8 mouse cellular contexts compared by ENCODE assay signal in genomic region chr11:95000548-95000947, GRCm38 (mm10). TPM values are rescaled to one million over a fixed set of nuclear protein-coding genes. Genes with fewer than 3 reads are reported as not detected.
DNase-seq lines count a peak whose midpoint lies in the region; ATAC-seq and TF ChIP-seq lines count a peak whose summit lies in the region.

No protein-coding gene starts in this region.

- peak overlapping the region; percentile 47 for H3K9ac ChIP-seq in limb, embryonic 11.5 days (ENCODE audit: low read length)
- H3K9ac ChIP-seq in midbrain, embryonic 11.5 days (ENCODE audit: low read length): no peak overlapping the region

- 0 out of 2 replicates have a peak overlapping the region, but pooled peaks have one; percentile 30 for H3K27ac ChIP-seq in cortical plate, adult 2 months (ENCODE audit: insufficient read depth, low read length)
- H3K27ac ChIP-seq in limb, embryonic 11.5 days (replicated peaks; ENCODE audit: low read depth, low read length): peak overlapping the region; percentile 5; the same call in 1 of the 2 replicates
- H3K27ac ChIP-seq in midbrain, embryonic 11.5 days (ENCODE audit: low read depth, low read length): peak overlapping the region; percentile 50

- TF ChIP-seq POLR2A in cortical plate, adult 2 months (IDR thresholded peaks at IDR 0.05; ENCODE audit: extremely low read depth, insufficient read depth, low read length): no peak

- peak; percentile 49 to 50 for ATAC-seq in hematopoietic stem cell, adult 5-6 weeks (replicated peaks in 1 of 2; ENCODE audit: insufficient read depth in 1 of 2, low FRiP score in 2 of 2, low TSS enrichment in 1 of 2, low read depth in 1 of 2, poor library complexity in 2 of 2, severe bottlenecking in 2 of 2)
- ATAC-seq in limb, embryonic 11.5 days (ENCODE audit: insufficient number of reproducible peaks, low FRiP score, low TSS enrichment, low read depth): no peak
- ATAC-seq in midbrain, embryonic 11.5 days (ENCODE audit: low FRiP score): no peak

- peak; percentile 48 for DNase-seq in gastrocnemius, postnatal 14 days
- DNase-seq in gastrocnemius, adult 18-20 months (ENCODE audit: low spot score): no peak
- no peak for DNase-seq in limb, embryonic 11.5 days (ENCODE audit: low spot score)
- DNase-seq in midbrain, embryonic 11.5 days (ENCODE audit: low spot score, missing footprints): no peak
- no peak for DNase-seq in yolk sac, embryonic 10.5 days (ENCODE audit: low spot score)
- DNase-seq in layer of hippocampus, postnatal 25 days (ENCODE audit: extremely low spot score in 1 of 2, low spot score in 1 of 2): no peak

- TF ChIP-seq CTCF in cortical plate, adult 2 months (IDR thresholded peaks at IDR 0.05; ENCODE audit: extremely low read depth, insufficient read depth, low read length): no peak

- no peaks in the 10 kb centered on the region for H3K9me3 ChIP-seq in limb, embryonic 11.5 days (ENCODE audit: control insufficient read depth, low read length)
- no peaks in the 10 kb centered on the region for H3K9me3 ChIP-seq in midbrain, embryonic 11.5 days (ENCODE audit: control insufficient read depth, low read length)

- no peaks in the 10 kb centered on the region for H3K27me3 ChIP-seq in limb, embryonic 11.5 days (ENCODE audit: control insufficient read depth, insufficient read depth, low read length)
- no peaks in the 10 kb centered on the region for H3K27me3 ChIP-seq in midbrain, embryonic 11.5 days (ENCODE audit: control insufficient read depth, insufficient read depth, low read length)

- H3K4me1 ChIP-seq in cortical plate, adult 2 months (ENCODE audit: control insufficient read depth, insufficient read depth, low read length): peaks cover 10% of the 10 kb centered on the region
- H3K4me1 ChIP-seq in limb, embryonic 11.5 days (ENCODE audit: control insufficient read depth, insufficient read depth, low read length): peaks cover 9% of the 10 kb centered on the region
- peaks cover 13% of the 10 kb centered on the region for H3K4me1 ChIP-seq in midbrain, embryonic 11.5 days (ENCODE audit: control insufficient read depth, insufficient read depth, low read length)

- 27% methylated on average over 4 of the region's 4 CpGs for WGBS in limb, embryonic 11.5 days
- WGBS in midbrain, embryonic 11.5 days: 56% methylated on average over 4 of the region's 4 CpGs

- intact Hi-C loops in gastrocnemius, postnatal 14 days (cut with DNase I; ENCODE audit: low total_unique reads): no loop called here

- H3K4me3 ChIP-seq in cortical plate, adult 2 months (ENCODE audit: insufficient read depth, low read length): no peak overlapping the region
- no peak overlapping the region for H3K4me3 ChIP-seq in limb, embryonic 11.5 days (ENCODE audit: low read depth, low read length)
- no peak overlapping the region for H3K4me3 ChIP-seq in midbrain, embryonic 11.5 days (ENCODE audit: low read depth, low read length)

- no peak overlapping the region for H3K4me2 ChIP-seq in limb, embryonic 11.5 days (ENCODE audit: low read depth, severe bottlenecking)
- no peak overlapping the region for H3K4me2 ChIP-seq in midbrain, embryonic 11.5 days

- peaks cover 54% of the 10 kb centered on the region for H3K36me3 ChIP-seq in limb, embryonic 11.5 days (ENCODE audit: control insufficient read depth, insufficient read depth, low read length)
- H3K36me3 ChIP-seq in midbrain, embryonic 11.5 days (ENCODE audit: control insufficient read depth, insufficient read depth, low read length): peaks cover 37% of the 10 kb centered on the region

RNA-seq across cellular contexts. Expression of gene Samd14, which starts 9.1 kb away (rescaled TPM):
- total RNA-seq in gastrocnemius, postnatal 14 days (2021): 1 to 10 TPM; 1.7 to 2.2 TPM
- total RNA-seq in gastrocnemius, adult 18-20 months (2021): under 1 TPM; 0.34 to 0.52 TPM
- polyA plus RNA-seq in cortical plate, adult 2 months (2012; rRNA removed): 17.8 and 18.0 TPM in 2 replicates
- total RNA-seq in hematopoietic stem cell, adult 5-6 weeks (2017): 2.6 and 6.1 TPM in 2 replicates
- 34.1 and 35.6 TPM in 2 replicates for polyA plus RNA-seq in limb, embryonic 11.5 days (2014; fragmentation: Nextera tagmentation; extraction: Ambion mirVana)
- 47.3 and 47.8 TPM in 2 replicates for polyA plus RNA-seq in midbrain, embryonic 11.5 days (2014; fragmentation: Nextera tagmentation; extraction: Ambion mirVana)
- total RNA-seq in layer of hippocampus, postnatal 25 days (2021): 10 to 100 TPM; 48.4 to 49.1 TPM

RNA-seq across cellular contexts. Expression of gene Ppp1r9b, which starts 9.7 kb away (rescaled TPM):
- total RNA-seq in gastrocnemius, postnatal 14 days (2021): 10 to 100 TPM; 38.7 to 38.8 TPM
- 10 to 100 TPM; 16.1 to 24.5 TPM for total RNA-seq in gastrocnemius, adult 18-20 months (2021)
- polyA plus RNA-seq in cortical plate, adult 2 months (2012; rRNA removed): 284 and 326 TPM in 2 replicates
- 159 and 240 TPM in 2 replicates for total RNA-seq in hematopoietic stem cell, adult 5-6 weeks (2017)
- polyA plus RNA-seq in limb, embryonic 11.5 days (2014; fragmentation: Nextera tagmentation; extraction: Ambion mirVana): 14.4 and 14.8 TPM in 2 replicates
- 10.5 and 12.4 TPM in 2 replicates for polyA plus RNA-seq in midbrain, embryonic 11.5 days (2014; fragmentation: Nextera tagmentation; extraction: Ambion mirVana)
- total RNA-seq in layer of hippocampus, postnatal 25 days (2021): 100 to 1,000 TPM; 926 to 939 TPM

RNA-seq across cellular contexts. Expression of gene Sgca, which starts 24.4 kb away (rescaled TPM):
- 100 to 1,000 TPM; 201 to 224 TPM for total RNA-seq in gastrocnemius, postnatal 14 days (2021)
- 100 to 1,000 TPM; 283 to 304 TPM for total RNA-seq in gastrocnemius, adult 18-20 months (2021)
- 1.6 and 1.8 TPM in 2 replicates for polyA plus RNA-seq in cortical plate, adult 2 months (2012; rRNA removed)
- not detected in 2 replicates for total RNA-seq in hematopoietic stem cell, adult 5-6 weeks (2017)
- 0.60 and 0.70 TPM in 2 replicates for polyA plus RNA-seq in limb, embryonic 11.5 days (2014; fragmentation: Nextera tagmentation; extraction: Ambion mirVana)
- not detected in 2 replicates for polyA plus RNA-seq in midbrain, embryonic 11.5 days (2014; fragmentation: Nextera tagmentation; extraction: Ambion mirVana)
- total RNA-seq in layer of hippocampus, postnatal 25 days (2021): under 1 TPM; 0.44 to 0.45 TPM

RNA-seq across cellular contexts. Expression of gene Hils1, which starts 33.2 kb away (rescaled TPM):
- not detected for total RNA-seq in gastrocnemius, postnatal 14 days (2021)
- total RNA-seq in gastrocnemius, adult 18-20 months (2021): not detected
- polyA plus RNA-seq in cortical plate, adult 2 months (2012; rRNA removed): not detected in 2 replicates
- not detected in 2 replicates for total RNA-seq in hematopoietic stem cell, adult 5-6 weeks (2017)
- polyA plus RNA-seq in limb, embryonic 11.5 days (2014; fragmentation: Nextera tagmentation; extraction: Ambion mirVana): not detected in 2 replicates
- not detected in 2 replicates for polyA plus RNA-seq in midbrain, embryonic 11.5 days (2014; fragmentation: Nextera tagmentation; extraction: Ambion mirVana)
- total RNA-seq in layer of hippocampus, postnatal 25 days (2021): not detected

RNA-seq across cellular contexts. Expression of gene Pdk2, which starts 40.6 kb away (rescaled TPM):
- 100 to 1,000 TPM; 330 to 344 TPM for total RNA-seq in gastrocnemius, postnatal 14 days (2021)
- total RNA-seq in gastrocnemius, adult 18-20 months (2021): 100 to 1,000 TPM; 514 to 515 TPM
- polyA plus RNA-seq in cortical plate, adult 2 months (2012; rRNA removed): 106 TPM in 2 replicates
- 3.3 and 4.1 TPM in 2 replicates for total RNA-seq in hematopoietic stem cell, adult 5-6 weeks (2017)
- 19.3 and 20.1 TPM in 2 replicates for polyA plus RNA-seq in limb, embryonic 11.5 days (2014; fragmentation: Nextera tagmentation; extraction: Ambion mirVana)
- polyA plus RNA-seq in midbrain, embryonic 11.5 days (2014; fragmentation: Nextera tagmentation; extraction: Ambion mirVana): 12.6 and 13.3 TPM in 2 replicates
- total RNA-seq in layer of hippocampus, postnatal 25 days (2021): 100 to 1,000 TPM; 114 to 118 TPM

Comparison
In these comparisons a context has a peak if more than half of its experiments do, and no peak if none do; other contexts are left out.
1. ATAC-seq: peak in hematopoietic stem cell, adult 5-6 weeks (2 of 2); none in limb, embryonic 11.5 days (single experiment) and midbrain, embryonic 11.5 days (single experiment).
2. RNA of gene Sgca, which starts 24.4 kb away (total RNA-seq): 283 to 304 TPM in gastrocnemius, adult 18-20 months and 201 to 224 TPM in gastrocnemius, postnatal 14 days; 0.44 to 0.45 TPM in layer of hippocampus, postnatal 25 days and not detected in hematopoietic stem cell, adult 5-6 weeks; every median in the first group is over 100 times any median in the second.
3. Peak in every context shown above with its lines, with median percentiles within 50 percentile points of each other: H3K27ac ChIP-seq.